Mouse (Mus musculus) gastrocnemius, postnatal 25 days (tissue): Measurements from ENCODE around the gene Gm20897. TPM values are rescaled to one million over a fixed set of nuclear protein-coding genes. Genes with fewer than 3 reads are reported as not detected.
"Not testable (repeated sequence)": the region's sequence is repeated elsewhere in the genome, so short reads cannot be mapped to it uniquely, and the experiment has no call there.

Experiments
- DNase-seq: peaks from one replicate; pipeline ENCODE4 v3.0.0; 2022
- long read RNA-seq, 2 experiments: library from polyadenylated mRNA; stranded (forward); transcript quantifications; one replicate each; pipeline ENCODE4 v2.0.0; 2021
- total RNA-seq, 2 experiments: library from RNA; stranded (reverse); gene quantifications; 1 replicate in 1 of 2; 2 replicates in 1 of 2; pipeline ENCODE4 v1.2.3; 2021

The Gm20897 gene
- total RNA-seq, result not detected
- long read RNA-seq, experiment 1, result 0 reads
- long read RNA-seq, experiment 2, result 0 reads

DNA sequence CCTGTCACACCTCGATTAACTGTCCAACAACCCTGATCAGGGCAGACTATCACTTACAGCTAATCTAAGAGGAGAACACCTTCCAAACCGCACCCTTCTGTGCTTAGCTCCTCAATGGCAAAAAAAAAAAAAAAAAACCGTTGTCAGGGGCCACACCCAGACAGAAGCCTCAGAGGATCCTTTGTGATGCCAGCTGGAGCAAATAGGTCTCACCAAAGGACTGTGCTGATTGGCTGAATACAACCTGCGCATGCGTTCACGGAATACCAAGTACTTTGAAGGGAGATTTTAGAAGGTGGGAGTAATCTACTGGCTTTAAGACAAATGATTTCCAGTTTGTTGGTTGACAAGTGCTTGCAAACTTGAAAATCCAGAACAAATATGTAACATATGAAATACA, at the start of gene Gm20897:
Gene Gm20897, minus strand, starts transcription at position 101 of the 400 bp plus-strand sequence.
- DNase-seq, result not testable (repeated sequence)

Other genes with a start within 250 kb of the Gm20897 start
- not detected for gene Gm21732, start 73.5 kb upstream of the Gm20897 start, total RNA-seq